Mouse (Mus musculus) embryo, embryonic 10.5 days (tissue): ENCODE results near the gene Tnfrsf23.
"Not testable (repeated sequence)": the region's sequence is repeated elsewhere in the genome, so short reads cannot be mapped to it uniquely, and the experiment has no call there.

Experiments used
- DNase-seq: peaks from one replicate; pipeline ENCODE4 v3.0.0-alpha.2; 2015; ENCODE audit warnings: low spot score

Gene Tnfrsf23

DNA sequence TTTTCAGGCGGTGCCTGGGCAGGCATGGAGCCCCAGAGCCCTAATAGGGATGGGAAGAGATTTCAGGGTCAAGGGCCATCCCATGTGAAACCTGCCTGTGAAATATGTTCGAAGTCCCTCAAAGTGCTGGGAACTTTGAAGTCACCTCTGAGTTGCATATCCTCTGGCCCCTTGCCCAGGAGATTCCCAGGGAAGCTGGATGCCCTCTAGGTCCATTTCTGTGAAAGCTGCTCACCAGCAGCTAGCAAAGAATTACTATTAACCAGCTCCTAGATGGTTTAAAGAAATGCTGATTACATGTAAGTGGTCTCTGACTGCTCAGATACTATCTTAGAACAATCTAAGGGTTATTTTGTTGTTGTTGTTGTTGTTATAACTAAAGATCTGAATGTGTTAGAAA is 1.1 kb downstream of the Tnfrsf23 start:
- not testable (repeated sequence) for DNase-seq

DNA sequence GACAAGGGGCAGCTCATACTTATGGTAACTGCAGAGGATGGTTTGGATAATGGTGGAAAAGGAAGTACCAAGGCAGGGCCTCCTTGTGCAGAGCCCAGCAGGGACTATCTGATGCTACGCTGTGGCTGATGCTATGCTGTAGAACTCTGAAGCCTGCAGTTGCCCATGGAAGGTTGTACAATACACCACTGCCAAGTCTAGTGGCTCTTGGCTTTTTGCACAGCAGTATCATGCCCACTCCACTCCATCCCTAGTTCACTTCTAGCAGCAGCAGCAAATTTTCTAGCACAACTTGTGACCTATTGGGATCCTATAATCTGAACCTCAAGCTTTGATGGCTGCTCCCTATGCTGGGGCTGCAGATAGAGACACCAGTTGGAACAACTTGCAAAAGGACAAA is 4.1 kb downstream of the Tnfrsf23 start:
- no peak for DNase-seq

DNA sequence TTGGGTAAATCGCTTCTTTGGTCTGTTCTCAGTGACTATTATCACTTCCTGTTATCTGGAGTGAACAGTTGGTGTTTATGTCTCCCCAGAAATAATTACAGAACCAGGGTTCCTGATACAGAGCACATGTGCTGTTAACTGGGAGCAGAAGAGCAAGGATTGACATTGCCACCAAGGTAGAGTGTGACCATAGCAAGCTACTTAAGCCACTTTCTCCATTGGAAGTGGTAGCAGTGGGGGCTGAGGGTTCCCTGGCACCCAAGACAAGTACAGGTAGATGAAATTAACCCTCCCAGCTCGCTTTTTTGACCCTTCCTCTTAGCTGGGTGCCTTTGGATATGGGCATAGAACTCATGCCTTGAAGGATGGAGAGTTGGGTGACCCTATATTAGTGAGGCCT is 4.8 kb downstream of the Tnfrsf23 start:
- not testable (repeated sequence) for DNase-seq

- not testable (repeated sequence) for DNase-seq
Observed at GRCm38 (mm10) chr7:143679650-143680049, 6.0 kb downstream of the Tnfrsf23 start.

DNA sequence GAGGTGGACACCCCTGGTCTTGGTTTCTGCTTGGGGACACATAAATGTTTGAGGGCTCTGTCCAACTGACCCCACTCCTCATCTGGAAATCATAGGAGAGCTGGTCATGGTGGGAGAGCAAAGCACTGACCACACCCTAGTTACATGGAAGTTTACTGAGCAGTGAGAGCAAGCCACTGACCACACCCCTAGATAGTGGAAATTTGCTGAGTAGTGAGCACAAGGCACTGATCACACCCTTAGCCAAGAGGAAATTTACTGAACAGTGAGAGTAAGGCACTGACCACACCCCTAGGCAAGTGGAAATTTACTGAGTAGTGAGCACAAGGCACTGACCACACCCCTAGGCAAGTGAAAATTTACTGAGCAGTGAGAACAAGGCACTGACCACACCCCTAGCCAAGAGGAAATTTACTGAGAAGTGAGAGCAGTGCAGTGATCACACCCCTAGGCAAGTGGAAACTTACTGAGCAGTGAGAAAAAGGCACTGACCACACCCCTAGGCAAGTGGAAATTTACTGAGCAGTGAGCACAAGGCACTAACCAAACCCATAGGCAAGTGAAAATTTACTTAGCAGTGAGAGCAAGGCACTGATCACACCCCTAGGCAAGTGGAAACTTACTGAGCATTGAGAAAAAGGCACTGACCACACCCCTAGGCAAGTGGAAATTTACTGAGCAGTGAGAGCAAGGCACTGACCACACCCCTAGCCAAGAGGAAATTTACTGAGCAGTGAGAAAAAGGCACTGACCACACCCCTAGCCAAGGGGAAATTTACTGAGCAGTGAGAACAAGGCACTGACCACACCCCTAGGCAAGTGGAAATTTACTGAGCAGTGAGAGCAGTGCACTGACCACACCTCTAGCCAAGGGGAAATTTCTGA is 19.0 kb downstream of the Tnfrsf23 start:
- no peak for DNase-seq

GRCm38 (mm10) chr7:143663470-143663869 is 22.2 kb downstream of the Tnfrsf23 start:
- DNase-seq: no peak

GRCm38 (mm10) chr7:143660797-143661196 is 24.9 kb downstream of the Tnfrsf23 start:
- DNase-seq: no peak

DNA sequence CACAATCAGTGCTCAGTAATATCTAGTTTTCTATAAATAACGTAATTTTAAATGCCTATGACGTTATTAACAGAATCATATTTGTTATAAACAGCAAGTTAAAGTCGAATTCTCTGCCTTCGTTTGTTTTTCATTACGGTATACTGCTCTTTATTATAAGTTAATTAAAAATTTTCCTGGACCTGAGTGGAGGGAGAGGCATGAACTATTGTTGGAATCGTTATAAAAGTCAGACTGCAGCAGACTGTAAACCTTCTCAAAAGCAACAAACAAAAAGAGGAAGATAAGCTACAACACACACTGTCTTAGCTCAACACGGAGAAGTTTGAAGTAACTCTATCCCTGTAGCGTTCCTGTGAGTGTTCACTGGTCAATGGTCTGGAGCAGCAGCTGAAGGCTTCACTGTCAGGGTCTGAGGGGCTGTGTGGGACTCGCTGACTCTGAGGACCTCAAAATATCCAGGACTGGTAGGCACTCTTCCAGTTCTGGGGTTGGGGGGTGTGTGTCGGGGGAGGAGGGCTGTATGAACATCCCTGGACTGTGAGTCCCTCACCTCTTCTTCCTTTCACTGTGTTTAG is 35.8 kb downstream of the Tnfrsf23 start:
- not testable (repeated sequence) for DNase-seq

DNA sequence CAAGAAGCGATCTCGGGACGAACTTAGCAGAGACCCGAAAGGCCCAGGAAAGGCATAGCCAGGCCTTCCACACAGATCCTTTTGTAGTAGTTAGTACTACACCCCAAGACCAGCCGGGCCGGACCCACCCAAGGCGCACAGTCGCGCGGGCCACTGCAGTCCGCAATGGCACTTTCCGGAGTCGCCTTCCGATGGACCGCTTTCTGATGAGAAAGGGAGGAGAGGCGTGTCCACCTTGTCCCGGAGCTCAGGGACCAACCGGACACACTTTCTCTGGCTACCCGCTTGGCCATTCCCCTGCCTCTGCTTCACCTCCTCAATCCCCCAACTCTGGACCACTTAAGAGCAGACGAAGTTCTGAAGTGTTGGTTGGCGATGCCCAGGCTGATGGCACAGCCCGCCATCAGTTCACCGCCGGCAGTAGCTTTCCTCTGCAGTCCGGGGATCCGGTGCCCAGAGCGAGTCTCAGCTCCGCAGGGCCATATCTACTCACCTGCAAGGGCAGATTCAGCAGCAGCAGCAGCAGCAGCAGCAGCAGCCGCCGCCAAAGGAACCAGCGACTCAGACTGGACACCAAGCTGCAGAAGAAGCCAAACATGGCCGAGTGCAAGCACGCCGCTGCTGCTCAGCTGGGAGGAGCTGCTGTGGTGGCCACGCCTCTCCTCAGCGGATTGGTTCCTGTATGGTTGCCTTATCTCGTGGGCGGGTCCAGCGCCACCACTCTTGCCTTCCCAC is 36.5 kb downstream of the Tnfrsf23 start, which contains the start of gene Tnfrsf22:
TSS of gene Tnfrsf22 (minus strand) at position 628 of the 735 bp plus-strand sequence.
- DNase-seq: peak; percentile 91

DNA sequence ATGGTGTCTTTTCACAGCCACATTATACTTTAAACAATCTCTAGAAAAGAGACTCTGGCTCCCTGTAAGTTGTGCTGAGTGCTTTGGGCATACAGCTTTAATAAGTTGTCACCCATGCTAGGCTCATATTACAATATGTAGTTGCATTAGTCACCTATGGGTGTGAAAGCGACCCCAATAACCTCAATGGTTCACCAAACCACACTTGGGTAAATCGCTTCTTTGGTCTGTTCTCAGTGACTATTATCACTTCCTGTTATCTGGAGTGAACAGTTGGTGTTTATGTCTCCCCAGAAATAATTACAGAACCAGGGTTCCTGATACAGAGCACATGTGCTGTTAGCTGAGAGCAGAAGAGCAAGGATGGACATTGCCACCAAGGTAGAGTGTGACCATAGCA is 41.7 kb downstream of the Tnfrsf23 start:
- DNase-seq: not testable (repeated sequence)

DNA sequence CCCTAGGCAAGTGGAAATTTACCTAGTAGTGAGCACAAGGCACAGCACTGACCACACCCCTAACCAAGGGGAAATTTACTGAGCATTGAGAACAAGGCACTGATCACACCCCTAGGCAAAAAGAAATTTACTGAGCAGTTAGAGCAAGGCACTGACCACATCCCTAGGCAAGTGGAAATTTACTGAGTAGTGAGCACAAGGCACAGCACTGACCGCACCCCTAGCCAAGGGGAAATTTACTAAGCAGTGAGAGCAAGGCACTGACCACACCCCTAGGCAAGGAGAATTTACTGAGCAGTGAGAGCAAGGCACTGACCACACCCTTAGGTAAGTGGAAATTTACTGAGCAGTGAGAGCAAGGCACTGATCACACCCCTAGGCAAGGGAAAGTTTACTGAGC is 49.0 kb downstream of the Tnfrsf23 start:
- DNase-seq: no peak

GRCm38 (mm10) chr7:143631503-143631902 is 54.2 kb downstream of the Tnfrsf23 start:
- no peak for DNase-seq

GRCm38 (mm10) chr7:143629501-143629900 is 56.2 kb downstream of the Tnfrsf23 start:
- no peak for DNase-seq

GRCm38 (mm10) chr7:143628540-143628939 is 57.1 kb downstream of the Tnfrsf23 start, which contains the start of gene Tnfrsf26:
TSS of gene Tnfrsf26 (minus strand) at chr7:143628722.
- no peak for DNase-seq

DNA sequence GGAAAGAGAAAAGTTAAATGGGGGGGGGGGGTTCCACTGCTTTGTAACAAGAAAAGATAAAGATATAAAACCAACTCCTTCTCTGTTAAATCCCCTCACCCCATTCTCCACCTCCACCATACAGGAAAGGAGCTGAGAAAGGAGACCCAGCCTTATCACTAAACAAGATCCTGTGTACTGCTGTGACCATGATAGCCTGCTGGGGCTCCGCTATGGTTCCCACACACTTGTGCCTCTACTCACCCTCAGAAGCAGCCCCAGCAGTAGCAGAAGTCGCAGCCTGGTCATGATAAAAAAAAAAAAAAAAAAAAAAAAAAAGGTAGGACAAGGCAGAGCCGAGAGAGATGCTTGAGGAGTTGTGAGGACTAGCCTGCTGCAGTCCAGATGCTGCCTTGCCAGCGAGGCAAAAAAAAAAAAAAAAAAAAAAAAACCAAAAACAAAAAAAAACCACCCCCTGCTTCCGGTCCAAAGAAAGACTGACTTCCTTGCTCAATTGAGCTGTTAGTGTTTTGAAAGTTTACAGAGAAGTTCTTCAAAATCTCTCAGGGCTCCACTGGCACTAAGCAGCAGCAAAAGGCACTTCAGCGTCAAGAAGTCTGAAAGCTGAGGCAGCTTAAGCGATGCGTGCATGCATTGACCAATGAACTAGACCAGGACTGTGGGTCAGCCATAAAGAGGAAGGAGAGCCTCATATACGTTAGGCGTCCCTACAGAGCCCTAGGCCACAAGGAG is 58.0 kb downstream of the Tnfrsf23 start:
- no peak for DNase-seq

DNA sequence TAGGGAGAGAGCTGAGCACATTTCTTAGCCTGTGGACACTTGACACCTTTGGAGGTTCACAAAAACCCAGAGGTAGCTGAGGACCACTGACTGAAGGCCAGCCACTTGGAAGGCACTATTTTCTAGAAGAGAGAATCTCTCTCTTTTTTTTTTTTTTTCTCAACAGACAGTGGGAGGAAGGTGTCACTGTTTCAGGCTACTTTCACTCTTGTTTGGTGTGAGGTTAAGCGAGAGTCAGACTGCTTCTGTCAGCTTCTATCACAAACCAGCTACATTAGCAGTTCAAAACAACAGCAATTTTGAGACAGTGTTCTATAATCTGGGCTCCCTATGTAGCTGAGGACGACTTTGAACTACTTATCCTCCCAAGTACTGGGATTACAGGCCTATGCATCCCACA is 59.5 kb downstream of the Tnfrsf23 start:
- no peak for DNase-seq

DNA sequence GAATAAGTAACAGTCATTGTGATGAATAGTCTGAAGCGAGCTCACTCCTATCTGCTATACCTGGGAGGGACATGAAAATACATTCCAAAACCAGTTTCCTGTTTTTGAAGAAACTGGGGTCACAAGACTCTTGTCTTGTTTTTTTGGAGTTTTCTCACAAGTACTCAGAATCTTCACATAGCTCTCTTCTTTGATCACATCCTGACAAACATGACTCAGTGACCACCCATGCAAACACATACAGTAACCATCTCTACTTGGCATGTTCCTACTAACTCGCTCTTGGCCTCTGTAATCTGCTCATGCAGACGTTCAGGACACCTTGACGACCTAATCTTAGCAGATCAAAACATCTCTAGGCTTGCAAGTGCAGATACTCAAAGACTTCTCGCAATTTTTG is 60.5 kb downstream of the Tnfrsf23 start:
- DNase-seq: no peak

- DNase-seq: no peak
Observed at GRCm38 (mm10) chr7:143624561-143624960, 61.1 kb downstream of the Tnfrsf23 start.

GRCm38 (mm10) chr7:143620951-143621350 is 64.7 kb downstream of the Tnfrsf23 start:
- DNase-seq: no peak
